Mouse (Mus musculus): Measurements from ENCODE around the gene Kpna7. TPM values are rescaled to one million over a fixed set of nuclear protein-coding genes. Genes with fewer than 3 reads are reported as not detected.
"Not testable (repeated sequence)": the region's sequence is repeated elsewhere in the genome, so short reads cannot be mapped to it uniquely, and the experiment has no call there.

Kpna7 gene
- polyA plus RNA-seq, 1 experiment from 2014 or later: not detected

DNA sequence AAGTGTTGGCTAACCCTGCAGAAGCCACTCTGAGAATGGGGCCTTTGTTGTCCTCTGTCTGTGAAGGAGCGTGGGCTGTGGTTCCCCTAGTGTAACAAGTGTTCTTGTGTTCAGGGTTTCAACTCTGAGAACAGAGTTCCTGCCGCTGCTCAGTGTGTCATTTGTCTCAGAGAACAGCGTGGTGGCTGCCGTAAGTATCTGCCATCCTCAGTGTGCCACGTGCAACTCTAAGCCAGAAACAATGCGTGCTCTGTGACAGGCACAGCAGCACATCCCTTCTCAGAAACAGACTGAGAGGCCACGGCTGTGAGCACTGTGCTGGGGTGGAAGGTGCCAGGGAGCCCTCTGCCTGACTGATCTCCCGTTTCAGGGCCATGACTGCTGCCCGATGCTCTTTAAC lies 20.5 kb upstream of the Kpna7 start:
- H3K4me2 ChIP-seq (ENCODE audit: low read length): no peak overlapping the region
- no peak overlapping the region for H3K9ac ChIP-seq (ENCODE audit: low read length)
- H3K4me1 ChIP-seq (ENCODE audit: control insufficient read depth in 2 of 2, insufficient read depth in 2 of 2, low read length in 2 of 2): no peaks in the 10 kb centered on the region
- no peaks in the 10 kb centered on the region for H3K27me3 ChIP-seq (ENCODE audit: control insufficient read depth, insufficient read depth, low read length)
- no peak overlapping the region for H3K4me3 ChIP-seq (ENCODE audit: control insufficient read depth in 1 of 2, insufficient read depth in 1 of 2, low read depth in 1 of 2, low read length in 2 of 2)
- whole genome bisulfite sequencing: 90% methylated on average over 9 of the region's 9 CpGs
- no peak overlapping the region for H3K27ac ChIP-seq (replicated peaks in 1 of 2; ENCODE audit: control insufficient read depth in 1 of 2, insufficient read depth in 1 of 2, low read depth in 2 of 2, low read length in 2 of 2)
- peaks cover 100% of the 10 kb centered on the region for H3K36me3 ChIP-seq (ENCODE audit: control insufficient read depth, insufficient read depth, low read length)
- ATAC-seq (ENCODE audit: insufficient number of reproducible peaks, insufficient read depth, low FRiP score, low read depth): no peak
- no peaks in the 10 kb centered on the region for H3K9me3 ChIP-seq (ENCODE audit: control insufficient read depth, low read length)

DNA sequence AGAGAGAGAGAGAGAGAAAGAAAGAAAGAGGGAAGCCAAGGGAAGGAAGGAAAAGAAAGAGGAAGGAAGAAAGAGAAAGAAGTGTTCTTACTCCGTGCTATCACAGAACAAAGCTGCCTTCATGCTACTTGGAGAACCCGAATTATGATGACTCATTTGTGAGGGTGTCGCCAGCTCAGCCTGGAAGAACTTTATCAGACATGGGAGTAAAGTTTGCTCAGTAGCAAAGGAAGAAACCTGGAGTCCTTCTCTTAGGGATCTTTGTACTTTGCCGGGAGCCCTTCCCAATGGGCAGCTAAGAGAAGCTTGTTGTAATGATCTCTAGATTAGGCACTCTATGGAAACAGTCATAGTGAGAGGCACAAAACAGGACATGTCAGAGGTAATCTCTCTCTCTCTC lies 18.9 kb upstream of the Kpna7 start:
- Histone ChIP-seq H3K4me2 (ENCODE audit: low read length) (no peak overlapping the region), H3K9me3 (ENCODE audit: control insufficient read depth, low read length) (no peaks in the 10 kb centered on the region), H3K27me3 (ENCODE audit: control insufficient read depth, insufficient read depth, low read length) (no peaks in the 10 kb centered on the region), H3K4me1 (ENCODE audit: control insufficient read depth in 2 of 2, insufficient read depth in 2 of 2, low read length in 2 of 2) (no peaks in the 10 kb centered on the region), H3K4me3 (ENCODE audit: control insufficient read depth in 1 of 2, insufficient read depth in 1 of 2, low read depth in 1 of 2, low read length in 2 of 2) (no peak overlapping the region), H3K27ac (replicated peaks in 1 of 2; ENCODE audit: control insufficient read depth in 1 of 2, insufficient read depth in 1 of 2, low read depth in 2 of 2, low read length in 2 of 2) (no peak overlapping the region), H3K36me3 (ENCODE audit: control insufficient read depth, insufficient read depth, low read length) (peaks cover 100% of the 10 kb centered on the region), H3K9ac (ENCODE audit: low read length) (no peak overlapping the region)
- ATAC-seq (ENCODE audit: insufficient number of reproducible peaks, insufficient read depth, low FRiP score, low read depth): no peak
- WGBS: 77% methylated on average over 4 of the region's 4 CpGs

DNA sequence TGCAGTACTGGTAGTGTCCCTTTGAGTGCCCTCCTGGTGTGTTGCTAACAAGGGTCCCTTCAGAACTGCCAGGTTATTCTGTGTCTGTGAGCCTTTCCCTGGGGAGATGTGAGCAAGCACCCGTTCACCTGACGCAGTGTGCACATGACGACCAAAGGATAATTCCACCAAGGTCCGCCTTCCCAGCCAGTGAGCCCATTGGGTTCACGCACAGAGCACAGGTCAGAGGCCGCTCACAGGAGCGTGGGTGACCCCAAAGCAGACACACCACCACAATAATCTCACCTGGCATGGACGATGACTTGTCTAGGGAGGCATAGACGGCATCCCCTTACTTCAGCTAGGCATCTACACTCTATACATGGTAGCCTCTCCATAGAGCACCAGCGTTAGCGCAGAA lies 17.6 kb upstream of the Kpna7 start:
- 95% methylated on average over 11 of the region's 11 CpGs for WGBS
- H3K36me3 ChIP-seq (ENCODE audit: control insufficient read depth, insufficient read depth, low read length): peaks cover 100% of the 10 kb centered on the region

DNA sequence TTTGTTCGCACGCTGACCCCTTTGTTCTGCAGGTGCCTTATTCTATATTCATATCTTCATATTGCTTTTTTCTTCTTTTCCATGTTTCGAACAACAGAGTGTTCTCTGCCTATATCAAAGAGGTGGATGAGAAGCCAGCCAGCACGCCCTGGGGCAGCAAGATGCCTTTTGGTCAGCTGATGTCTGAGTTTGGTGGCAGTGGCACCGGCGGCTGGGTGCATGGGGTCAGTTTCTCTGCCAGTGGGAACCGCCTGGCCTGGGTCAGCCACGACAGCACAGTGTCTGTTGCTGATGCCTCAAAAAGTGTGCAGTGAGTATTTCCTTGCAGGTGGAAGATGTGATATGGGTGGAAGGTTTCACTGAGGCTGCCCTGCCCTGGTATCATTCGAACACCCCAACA lies 17.1 kb upstream of the Kpna7 start:
- ATAC-seq (ENCODE audit: insufficient number of reproducible peaks, insufficient read depth, low FRiP score, low read depth): no peak
- Histone ChIP-seq H3K27ac (replicated peaks in 1 of 2; ENCODE audit: control insufficient read depth in 1 of 2, insufficient read depth in 1 of 2, low read depth in 2 of 2, low read length in 2 of 2) (no peak overlapping the region), H3K36me3 (ENCODE audit: control insufficient read depth, insufficient read depth, low read length) (peaks cover 100% of the 10 kb centered on the region), H3K27me3 (ENCODE audit: control insufficient read depth, insufficient read depth, low read length) (no peaks in the 10 kb centered on the region), H3K4me3 (ENCODE audit: control insufficient read depth in 1 of 2, insufficient read depth in 1 of 2, low read depth in 1 of 2, low read length in 2 of 2) (no peak overlapping the region), H3K9me3 (ENCODE audit: control insufficient read depth, low read length) (no peaks in the 10 kb centered on the region), H3K4me1 (ENCODE audit: control insufficient read depth in 2 of 2, insufficient read depth in 2 of 2, low read length in 2 of 2) (no peaks in the 10 kb centered on the region), H3K4me2 (ENCODE audit: low read length) (no peak overlapping the region), H3K9ac (ENCODE audit: low read length) (no peak overlapping the region)
- WGBS: 98% methylated on average over 9 of the region's 9 CpGs

More for the DNA sequence above, 17.6 kb upstream of the Kpna7 start:
- not testable (repeated sequence) for H3K4me2 ChIP-seq (ENCODE audit: low read length); H3K9ac ChIP-seq (ENCODE audit: low read length); H3K4me3 ChIP-seq (ENCODE audit: control insufficient read depth in 1 of 2, insufficient read depth in 1 of 2, low read depth in 1 of 2, low read length in 2 of 2); ATAC-seq (ENCODE audit: insufficient number of reproducible peaks, insufficient read depth, low FRiP score, low read depth); H3K27ac ChIP-seq (replicated peaks in 1 of 2; ENCODE audit: control insufficient read depth in 1 of 2, insufficient read depth in 1 of 2, low read depth in 2 of 2, low read length in 2 of 2); H3K27me3 ChIP-seq (ENCODE audit: control insufficient read depth, insufficient read depth, low read length); H3K9me3 ChIP-seq (ENCODE audit: control insufficient read depth, low read length); H3K4me1 ChIP-seq (ENCODE audit: control insufficient read depth in 2 of 2, insufficient read depth in 2 of 2, low read length in 2 of 2)

DNA sequence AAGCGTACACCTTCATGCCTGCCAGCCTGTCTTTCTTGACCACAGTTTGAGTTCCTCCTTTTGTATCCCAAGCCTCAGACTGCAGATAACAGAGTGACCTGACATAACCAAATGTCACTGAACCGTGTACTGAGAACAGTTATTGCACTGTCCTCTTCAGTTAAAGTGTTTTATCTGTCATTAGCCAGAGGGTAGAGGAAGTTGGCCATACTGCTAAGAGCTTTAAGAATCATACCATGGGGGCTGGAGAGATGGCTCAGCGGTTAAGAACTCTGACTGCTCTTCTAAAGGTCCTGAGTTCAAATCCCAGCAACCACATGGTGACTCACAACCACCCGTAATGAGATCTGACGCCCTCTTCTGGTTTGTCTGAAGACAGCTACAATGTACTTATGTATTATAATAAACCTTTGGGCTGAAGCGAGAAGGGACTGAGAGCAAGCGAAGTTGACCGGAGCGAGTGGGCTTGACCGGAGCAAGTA lies 14.6 kb upstream of the Kpna7 start:
- Histone ChIP-seq H3K9ac (ENCODE audit: low read length) (no peak overlapping the region), H3K4me3 (ENCODE audit: control insufficient read depth in 1 of 2, insufficient read depth in 1 of 2, low read depth in 1 of 2, low read length in 2 of 2) (no peak overlapping the region), H3K4me2 (ENCODE audit: low read length) (no peak overlapping the region), H3K27me3 (ENCODE audit: control insufficient read depth, insufficient read depth, low read length) (no peaks in the 10 kb centered on the region), H3K4me1 (ENCODE audit: control insufficient read depth in 2 of 2, insufficient read depth in 2 of 2, low read length in 2 of 2) (no peaks in the 10 kb centered on the region), H3K9me3 (ENCODE audit: control insufficient read depth, low read length) (no peaks in the 10 kb centered on the region), H3K27ac (replicated peaks in 1 of 2; ENCODE audit: control insufficient read depth in 1 of 2, insufficient read depth in 1 of 2, low read depth in 2 of 2, low read length in 2 of 2) (no peak overlapping the region), H3K36me3 (ENCODE audit: control insufficient read depth, insufficient read depth, low read length) (peaks cover 99% of the 10 kb centered on the region)
- WGBS: 88% methylated on average over 10 of the region's 10 CpGs
- no peak for ATAC-seq (ENCODE audit: insufficient number of reproducible peaks, insufficient read depth, low FRiP score, low read depth)

DNA sequence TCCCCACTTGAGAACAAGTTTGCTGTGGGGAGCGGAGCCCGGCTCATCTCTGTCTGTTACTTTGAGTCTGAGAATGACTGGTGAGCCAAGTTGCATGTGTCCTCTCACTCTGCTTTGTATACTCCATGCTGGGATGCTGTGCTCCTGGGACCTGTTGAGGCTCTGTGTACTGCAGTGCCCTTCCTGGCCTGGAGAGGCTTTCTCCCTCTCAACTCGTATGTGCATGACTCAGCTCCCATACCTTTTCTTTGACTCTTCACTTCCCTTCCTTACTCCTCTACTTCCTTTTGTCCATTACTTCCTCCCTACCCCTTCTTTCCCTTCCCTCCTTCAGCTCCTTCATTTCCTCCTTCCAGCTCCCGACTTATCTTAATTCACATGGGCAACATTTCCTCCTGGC lies 12.4 kb upstream of the Kpna7 start:
- Histone ChIP-seq H3K9me3 (ENCODE audit: control insufficient read depth, low read length) (no peaks in the 10 kb centered on the region), H3K36me3 (ENCODE audit: control insufficient read depth, insufficient read depth, low read length) (peaks cover 98% of the 10 kb centered on the region), H3K27me3 (ENCODE audit: control insufficient read depth, insufficient read depth, low read length) (no peaks in the 10 kb centered on the region), H3K4me1 (ENCODE audit: control insufficient read depth in 2 of 2, insufficient read depth in 2 of 2, low read length in 2 of 2) (no peaks in the 10 kb centered on the region), H3K27ac (replicated peaks in 1 of 2; ENCODE audit: control insufficient read depth in 1 of 2, insufficient read depth in 1 of 2, low read depth in 2 of 2, low read length in 2 of 2) (no peak overlapping the region), H3K9ac (ENCODE audit: low read length) (no peak overlapping the region), H3K4me2 (ENCODE audit: low read length) (no peak overlapping the region), H3K4me3 (ENCODE audit: control insufficient read depth in 1 of 2, insufficient read depth in 1 of 2, low read depth in 1 of 2, low read length in 2 of 2) (no peak overlapping the region)
- WGBS: 70% methylated on average over 4 of the region's 4 CpGs
- ATAC-seq (ENCODE audit: insufficient number of reproducible peaks, insufficient read depth, low FRiP score, low read depth): no peak

DNA sequence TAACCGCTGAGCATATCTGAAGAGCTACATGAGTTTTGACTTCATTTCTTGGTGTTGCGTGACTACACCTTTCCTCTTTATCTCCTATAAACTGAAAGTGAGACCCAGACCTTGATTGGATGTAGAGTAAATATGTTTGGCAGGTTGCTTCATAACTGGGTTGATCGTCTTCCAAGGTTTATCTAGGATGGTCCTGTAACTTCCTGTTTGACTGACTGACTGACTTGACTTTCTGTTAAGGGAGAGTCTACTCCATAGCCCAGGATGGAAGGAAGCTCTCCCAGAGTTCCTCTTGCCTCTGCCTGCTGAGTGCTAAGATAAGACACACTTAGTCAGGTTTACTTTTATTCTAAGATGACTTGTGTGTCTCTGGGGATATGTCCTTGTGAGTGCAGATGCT lies 6.0 kb upstream of the Kpna7 start:
- H3K27ac ChIP-seq (replicated peaks in 1 of 2; ENCODE audit: control insufficient read depth in 1 of 2, insufficient read depth in 1 of 2, low read depth in 2 of 2, low read length in 2 of 2): no peak overlapping the region
- ATAC-seq (ENCODE audit: insufficient number of reproducible peaks, insufficient read depth, low FRiP score, low read depth): no peak
- H3K4me1 ChIP-seq (ENCODE audit: control insufficient read depth in 2 of 2, insufficient read depth in 2 of 2, low read length in 2 of 2): no peaks in the 10 kb centered on the region
- H3K9me3 ChIP-seq (ENCODE audit: control insufficient read depth, low read length): no peaks in the 10 kb centered on the region
- no peaks in the 10 kb centered on the region for H3K27me3 ChIP-seq (ENCODE audit: control insufficient read depth, insufficient read depth, low read length)
- no peak overlapping the region for H3K4me2 ChIP-seq (ENCODE audit: low read length)
- H3K9ac ChIP-seq (ENCODE audit: low read length): no peak overlapping the region
- WGBS: 85% methylated on average over 3 of the region's 3 CpGs
- H3K36me3 ChIP-seq (ENCODE audit: control insufficient read depth, insufficient read depth, low read length): peaks cover 38% of the 10 kb centered on the region
- H3K4me3 ChIP-seq (ENCODE audit: control insufficient read depth in 1 of 2, insufficient read depth in 1 of 2, low read depth in 1 of 2, low read length in 2 of 2): no peak overlapping the region

DNA sequence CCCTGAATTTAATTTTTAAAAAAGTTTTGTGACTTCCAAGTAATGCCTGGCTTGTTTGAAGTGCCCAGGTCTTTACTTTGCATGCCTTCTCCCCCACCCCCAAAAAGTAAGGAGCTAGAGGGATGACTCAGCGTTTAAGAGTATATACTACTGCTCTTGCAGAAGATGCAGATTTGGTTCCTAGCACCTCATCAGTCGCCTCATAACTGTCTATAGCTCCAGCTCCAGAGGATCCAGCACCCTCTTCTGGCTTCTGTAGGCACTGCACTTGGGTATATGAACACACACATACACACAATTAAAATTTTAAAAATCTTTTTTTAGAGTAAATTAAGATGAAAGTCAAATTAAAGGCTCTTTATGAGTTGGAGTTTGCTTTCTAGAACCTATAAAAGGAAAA lies 4.4 kb upstream of the Kpna7 start:
- Histone ChIP-seq H3K27ac (replicated peaks in 1 of 2; ENCODE audit: control insufficient read depth in 1 of 2, insufficient read depth in 1 of 2, low read depth in 2 of 2, low read length in 2 of 2) (no peak overlapping the region), H3K36me3 (ENCODE audit: control insufficient read depth, insufficient read depth, low read length) (peaks cover 21% of the 10 kb centered on the region), H3K27me3 (ENCODE audit: control insufficient read depth, insufficient read depth, low read length) (no peaks in the 10 kb centered on the region), H3K9ac (ENCODE audit: low read length) (no peak overlapping the region), H3K4me1 (ENCODE audit: control insufficient read depth in 2 of 2, insufficient read depth in 2 of 2, low read length in 2 of 2) (peaks cover 0 to 7% of the 10 kb centered on the region in 2 experiments; a peak in 2 of 4 replicates), H3K4me2 (ENCODE audit: low read length) (no peak overlapping the region), H3K4me3 (ENCODE audit: control insufficient read depth in 1 of 2, insufficient read depth in 1 of 2, low read depth in 1 of 2, low read length in 2 of 2) (no peak overlapping the region), H3K9me3 (ENCODE audit: control insufficient read depth, low read length) (no peaks in the 10 kb centered on the region)
- no peak for ATAC-seq (ENCODE audit: insufficient number of reproducible peaks, insufficient read depth, low FRiP score, low read depth)
- 99% methylated on average over 2 of the region's 2 CpGs for WGBS
